Mouse (Mus musculus) left cerebral cortex, adult 9 months (tissue): ENCODE measurements at regions not wholly inside any gene's neighbourhood (a gene's known extent, or its start where the extent isn't known, plus 50 kb on each side); places are given as distances from the start of the nearest gene placed in this dataset.
"Not testable (repeated sequence)": the region's sequence is repeated elsewhere in the genome, so short reads cannot be mapped to it uniquely, and the experiment has no call there.

ENCODE experiments used
- DNase-seq, 2 experiments: peaks; one replicate each; pipeline ENCODE4 v3.0.0; 2022; ENCODE audit warnings: low spot score in 2 of 2

DNA sequence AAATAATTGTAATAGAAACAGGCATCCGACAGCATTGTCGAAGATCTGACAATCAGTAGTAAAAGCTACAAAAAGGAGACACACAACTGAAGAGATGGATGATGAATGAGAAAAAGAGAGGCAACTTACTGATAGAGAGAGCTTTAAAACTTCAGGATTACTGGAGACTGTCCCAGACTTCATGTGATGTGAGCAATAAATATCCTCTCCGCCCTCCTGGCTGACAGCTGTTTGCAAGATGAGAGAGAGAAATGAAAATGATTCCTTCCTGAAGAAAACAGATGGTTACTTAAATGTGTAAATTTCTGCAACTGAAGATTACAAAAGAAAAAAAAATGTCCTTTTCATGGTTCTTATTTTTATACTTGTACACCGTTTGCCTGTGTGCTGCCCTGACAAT, 306.7 kb upstream of the Ncam2 start:
- DNase-seq: peak; percentile 42 to 69

DNA sequence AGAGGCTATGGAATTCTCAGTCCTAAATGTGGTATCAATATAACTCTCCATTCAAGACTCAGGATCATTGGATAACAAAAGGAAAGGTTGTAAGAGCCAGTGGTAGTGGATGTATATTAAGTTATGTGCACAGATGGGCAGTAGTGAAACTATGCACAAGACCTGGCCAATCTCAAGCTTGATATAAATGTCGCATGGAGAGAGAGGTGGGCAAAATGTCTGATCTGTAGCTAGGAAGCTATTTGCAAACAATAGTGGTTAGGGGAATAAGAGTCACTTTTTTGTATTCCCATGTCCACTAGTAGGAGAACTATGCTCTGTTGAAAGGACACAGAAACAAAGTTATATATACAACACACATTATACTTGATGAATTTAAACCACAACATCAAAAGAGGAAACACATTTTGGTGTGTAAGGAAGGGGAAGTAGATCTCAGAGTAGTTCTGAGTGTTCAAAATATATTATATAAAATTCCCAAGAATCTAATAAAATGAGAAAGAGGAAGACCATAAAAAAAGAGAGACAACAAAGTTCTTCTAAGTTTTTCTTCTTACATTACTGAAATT, 279.7 kb upstream of the Ncam2 start:
- DNase-seq: no peak

DNA sequence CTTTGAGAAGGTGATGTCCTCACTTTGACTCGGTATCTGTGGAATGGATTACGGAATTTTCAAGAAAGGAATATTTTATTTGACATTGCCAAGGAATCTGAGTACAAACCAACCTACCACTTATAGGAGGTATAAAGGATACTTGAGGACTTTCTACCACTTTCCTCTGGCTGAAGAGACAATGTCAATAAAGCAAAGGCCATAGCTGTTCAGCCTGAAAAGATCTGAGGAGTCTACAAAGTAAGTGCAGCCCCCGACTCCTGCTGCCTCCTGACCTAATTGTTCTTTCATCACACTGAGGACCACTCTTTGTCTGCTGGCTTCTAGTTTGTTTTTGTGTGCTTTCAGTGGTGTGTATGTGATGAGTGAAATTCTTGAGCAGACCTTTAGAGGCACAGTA, 269.5 kb upstream of the Ncam2 start:
- no peak for DNase-seq

DNA sequence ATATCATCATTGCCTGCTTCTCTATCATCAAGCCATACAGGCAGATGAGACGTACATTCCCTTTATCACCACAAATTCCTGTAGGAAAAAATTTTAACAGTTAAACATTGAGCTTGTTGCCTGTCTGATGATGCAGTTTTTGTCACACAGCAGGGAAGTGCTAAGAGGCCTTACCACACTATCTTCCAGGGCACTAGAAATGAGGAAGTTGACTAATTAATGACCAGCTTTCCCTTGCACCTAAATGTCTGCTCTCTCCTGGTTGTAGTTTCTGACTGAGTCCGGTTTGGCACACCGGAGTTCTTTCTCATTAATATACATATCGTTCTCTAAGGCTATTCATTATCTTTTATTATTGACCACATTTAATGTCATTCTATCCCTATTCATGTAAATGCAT, 269.0 kb upstream of the Ncam2 start:
- DNase-seq: no peak

DNA sequence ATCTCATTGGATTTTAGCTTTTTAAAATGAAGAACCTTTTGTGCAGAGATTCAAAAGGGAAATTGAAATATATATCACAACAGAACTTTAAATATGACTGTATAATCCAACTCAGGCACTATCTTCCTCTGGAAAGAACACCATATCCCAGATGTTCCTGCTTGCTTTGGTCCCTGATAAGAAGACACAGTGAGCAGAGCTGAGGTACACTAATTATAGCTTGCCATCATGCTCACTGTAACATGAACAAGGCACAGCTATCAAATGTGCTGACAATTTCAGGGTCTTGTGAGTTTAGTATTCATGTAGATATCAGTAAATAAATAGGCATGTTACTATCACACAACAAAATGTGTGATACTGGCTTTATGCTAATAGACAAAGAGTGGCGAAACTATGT, 264.8 kb upstream of the Ncam2 start:
- DNase-seq: no peak

DNA sequence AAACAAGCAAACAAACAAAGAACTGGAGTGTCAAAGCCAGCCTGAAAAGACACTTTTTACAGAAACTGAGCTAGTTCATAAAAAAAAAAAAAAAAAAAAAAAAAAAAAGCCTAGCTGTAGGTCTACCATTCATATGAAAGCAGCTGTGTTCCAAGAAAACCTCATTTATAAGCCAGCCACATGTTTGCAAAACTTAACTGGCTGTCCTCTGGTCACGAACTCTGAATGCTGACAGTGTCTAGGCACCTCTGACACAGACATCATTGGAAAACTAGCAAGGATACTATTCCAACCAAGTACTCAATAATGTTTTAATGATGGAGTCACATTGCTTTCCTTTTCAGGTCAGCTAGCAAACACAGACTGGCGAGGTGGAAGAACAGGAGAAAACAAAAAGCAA, 238.4 kb upstream of the Ncam2 start:
- DNase-seq: no peak

DNA sequence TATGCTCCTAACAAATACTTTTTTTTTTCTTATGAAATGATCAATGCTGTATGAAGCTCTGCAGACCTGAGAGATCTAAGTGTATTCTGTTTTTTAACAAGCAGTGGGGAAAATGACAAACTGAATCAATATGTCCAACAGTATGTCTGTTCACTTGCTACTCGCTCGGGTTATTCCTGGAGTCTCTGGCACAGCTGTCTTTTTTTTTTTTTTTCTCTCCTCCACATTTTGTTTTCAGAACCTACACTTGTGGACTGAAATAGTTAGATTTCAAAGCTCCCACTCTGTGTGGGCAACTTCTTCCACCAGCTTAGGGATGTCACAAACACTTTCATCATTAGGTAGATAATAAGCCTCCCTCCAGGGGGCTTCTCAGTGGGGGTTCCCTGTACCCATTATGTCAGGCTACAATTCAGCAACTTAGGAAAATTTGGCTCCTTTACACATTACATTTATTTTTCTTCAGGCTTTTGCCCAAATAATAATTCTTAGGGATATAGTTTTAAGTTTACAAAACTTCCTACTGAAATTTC, 218.9 kb upstream of the Ncam2 start:
- DNase-seq: no peak

DNA sequence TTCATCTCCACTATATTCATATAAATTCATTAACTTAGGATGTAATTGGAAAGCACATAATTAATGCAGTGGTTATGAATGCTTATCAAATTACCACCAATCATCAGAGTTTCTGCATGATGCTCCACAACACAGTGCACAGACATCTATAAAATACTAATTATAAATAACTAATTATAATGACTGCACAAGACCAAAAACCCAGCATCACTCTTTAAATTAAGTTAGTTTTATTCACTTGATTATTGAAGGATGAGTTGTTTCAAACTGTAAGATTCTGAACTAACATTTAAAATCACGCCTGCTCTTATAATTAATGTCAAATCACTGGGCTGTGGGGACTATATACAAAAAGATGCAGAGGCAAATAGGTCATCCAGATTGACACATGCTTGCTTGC, 212.7 kb upstream of the Ncam2 start:
- DNase-seq: no peak

DNA sequence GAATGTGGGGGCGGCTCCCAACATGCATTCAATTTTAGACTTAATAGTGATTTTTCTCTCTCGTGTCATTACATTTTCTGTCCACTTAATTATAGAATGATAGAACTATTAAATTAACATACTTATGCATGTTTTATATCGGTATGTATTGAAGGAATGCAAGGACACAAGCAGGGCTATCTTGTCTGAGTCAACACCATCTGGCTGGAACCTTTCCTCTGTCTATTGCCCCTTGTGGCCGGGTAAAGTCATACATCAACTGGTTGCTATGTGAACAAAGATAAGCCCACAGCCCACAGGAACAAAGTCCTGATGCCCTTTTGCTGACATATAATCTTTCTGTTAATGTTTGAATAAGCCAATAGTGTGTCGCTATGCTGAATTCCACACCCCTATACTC, 163.7 kb upstream of the Ncam2 start:
- DNase-seq: not testable (repeated sequence)

DNA sequence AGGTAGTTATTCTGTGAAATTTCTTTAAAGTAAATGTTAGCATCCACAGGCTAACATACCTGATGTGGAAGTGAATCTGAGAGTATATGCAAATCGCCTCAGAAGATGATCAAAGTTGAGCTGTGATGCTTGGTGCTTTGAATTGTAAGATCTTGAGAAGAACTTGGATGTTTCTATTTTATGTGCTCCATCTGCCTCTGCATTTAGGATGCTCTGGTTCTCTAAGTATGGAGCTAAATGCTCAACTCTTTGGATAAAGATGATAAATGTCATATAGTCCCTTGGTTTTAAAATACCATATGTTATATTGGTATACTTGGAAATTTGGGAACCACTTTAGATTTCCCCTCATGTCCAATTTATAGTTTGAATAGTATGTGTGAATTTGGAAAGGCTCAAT, 159.2 kb upstream of the Ncam2 start:
- no peak for DNase-seq

DNA sequence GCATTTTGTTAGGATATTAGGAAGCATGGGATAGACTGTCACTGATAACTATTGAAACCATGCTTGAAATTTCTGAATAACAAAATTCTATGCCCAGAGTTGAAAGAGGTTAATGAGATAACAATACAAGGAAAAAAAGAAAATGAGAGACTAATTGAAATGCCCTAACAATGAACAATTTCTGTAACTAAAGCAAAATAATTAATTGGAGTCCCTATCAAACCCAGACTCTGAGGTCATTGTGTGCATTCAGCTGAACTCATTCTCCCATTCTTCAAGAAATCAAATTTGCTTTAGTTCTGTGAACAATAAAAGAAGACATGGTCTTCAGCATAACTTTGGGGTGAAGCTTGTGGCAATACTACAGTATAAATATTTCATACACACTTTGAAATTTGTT, 154.8 kb upstream of the Ncam2 start:
- no peak for DNase-seq

DNA sequence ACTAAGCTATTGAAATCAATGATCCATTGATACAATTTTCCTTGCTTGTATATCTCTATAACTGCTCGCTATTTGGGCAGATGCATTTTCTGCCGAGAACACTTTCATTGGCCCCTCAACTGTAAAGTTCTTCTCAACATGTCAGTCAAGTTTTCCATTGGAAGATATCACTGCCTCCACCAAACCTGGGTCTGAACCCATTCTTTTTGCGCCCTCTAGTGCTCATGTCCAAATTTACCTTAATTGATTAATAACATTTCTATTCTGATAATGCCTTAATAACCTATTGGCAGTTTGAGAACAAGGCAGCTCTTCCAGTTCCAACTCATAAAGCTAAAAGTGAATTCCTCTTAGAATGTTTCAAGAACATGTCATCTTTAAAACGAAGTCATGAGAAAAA, 132.2 kb upstream of the Ncam2 start:
- no peak for DNase-seq
